Mouse (Mus musculus): Measurements from ENCODE around the gene Arnt. TPM values are rescaled to one million over a fixed set of nuclear protein-coding genes. Genes with fewer than 3 reads are reported as not detected.
A peak's percentile ranks its signal among the peaks of the same experiment; 100 is the strongest.

Gene Arnt
- polyA plus RNA-seq, 1 experiment: 38.1 TPM

DNA sequence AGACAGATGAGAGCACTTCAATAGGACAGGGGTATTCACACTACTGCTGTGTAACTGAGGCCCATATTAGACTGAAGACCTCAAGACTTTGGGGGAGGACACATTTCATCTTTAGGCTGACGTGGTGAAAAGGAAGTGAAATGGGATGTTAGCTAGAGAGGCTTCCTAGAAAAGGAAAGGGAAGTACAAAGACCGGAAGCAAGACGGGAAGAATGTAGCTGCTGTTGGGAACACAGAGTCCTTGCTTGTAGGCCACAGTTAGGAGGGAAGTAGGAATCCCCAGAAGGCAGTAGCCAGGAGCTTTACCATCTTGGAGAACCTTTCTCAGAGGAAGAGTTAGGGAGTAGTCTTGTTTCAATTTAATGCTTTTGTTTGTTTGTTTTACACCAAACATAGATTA lies 23.6 kb downstream of the Arnt start:
- TF ChIP-seq CTCF (IDR thresholded peaks at IDR 0.05; ENCODE audit: insufficient read depth, low read length): no peak
- no peak for TF ChIP-seq POLR2A (IDR thresholded peaks at IDR 0.05; ENCODE audit: borderline replicate concordance, extremely low read depth, low read depth, low read length)
- WGBS: 32% methylated on average over 3 of the region's 3 CpGs
- Histone ChIP-seq H3K4me3 (replicated peaks; ENCODE audit: extremely low read depth, low read depth, low read length) (no peak overlapping the region), H3K4me1 (ENCODE audit: control insufficient read depth, insufficient read depth, low read length) (peaks cover 7% of the 10 kb centered on the region)
- DNase-seq: no peak

DNA sequence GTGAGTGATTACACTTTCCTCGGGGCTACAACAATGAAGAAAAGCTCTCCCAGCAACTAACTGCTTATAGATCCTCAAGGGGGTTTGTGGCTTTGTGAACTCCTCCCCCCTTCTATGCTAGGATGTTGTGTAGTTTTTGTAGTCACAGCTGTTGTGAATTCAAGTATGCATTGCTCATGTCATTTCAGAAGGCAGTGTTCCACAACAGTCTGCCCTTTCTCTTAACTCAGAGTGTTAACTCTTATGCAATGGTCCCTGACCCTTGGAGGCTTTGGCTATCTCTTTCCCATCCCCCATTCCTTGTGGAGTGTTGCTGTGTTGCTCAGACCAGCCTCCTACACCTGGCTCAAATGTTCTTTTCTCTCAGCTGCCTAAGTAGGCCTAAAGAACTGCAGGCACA lies 25.2 kb downstream of the Arnt start:
- 46% methylated on average over 1 of the region's 1 CpGs for WGBS
- Histone ChIP-seq H3K4me3 (replicated peaks; ENCODE audit: extremely low read depth, low read depth, low read length) (no peak overlapping the region), H3K4me1 (ENCODE audit: control insufficient read depth, insufficient read depth, low read length) (peaks cover 7% of the 10 kb centered on the region)
- no peak for TF ChIP-seq POLR2A (IDR thresholded peaks at IDR 0.05; ENCODE audit: borderline replicate concordance, extremely low read depth, low read depth, low read length)
- no peak for TF ChIP-seq CTCF (IDR thresholded peaks at IDR 0.05; ENCODE audit: insufficient read depth, low read length)
- DNase-seq: no peak

DNA sequence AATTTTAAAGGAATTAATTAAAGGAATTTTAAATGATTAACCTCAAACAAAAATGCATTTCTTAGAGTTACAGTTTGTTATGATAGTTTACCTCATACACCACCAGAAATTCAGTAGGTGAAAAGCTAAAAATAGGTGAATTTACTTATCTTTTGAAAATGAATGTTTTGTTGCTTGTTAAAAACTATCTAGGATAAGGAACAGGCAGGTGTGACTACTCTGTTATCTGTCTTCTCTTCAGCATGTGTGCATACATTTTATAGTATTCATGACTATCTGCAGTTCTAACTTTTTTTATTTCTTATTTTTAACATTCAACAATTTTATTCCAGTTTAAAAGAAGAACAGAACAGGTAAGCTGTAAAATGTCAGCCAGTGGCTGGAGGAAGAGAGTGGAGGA lies 29.7 kb downstream of the Arnt start:
- TF ChIP-seq POLR2A (IDR thresholded peaks at IDR 0.05; ENCODE audit: borderline replicate concordance, extremely low read depth, low read depth, low read length): no peak
- no peak for TF ChIP-seq CTCF (IDR thresholded peaks at IDR 0.05; ENCODE audit: insufficient read depth, low read length)

DNA sequence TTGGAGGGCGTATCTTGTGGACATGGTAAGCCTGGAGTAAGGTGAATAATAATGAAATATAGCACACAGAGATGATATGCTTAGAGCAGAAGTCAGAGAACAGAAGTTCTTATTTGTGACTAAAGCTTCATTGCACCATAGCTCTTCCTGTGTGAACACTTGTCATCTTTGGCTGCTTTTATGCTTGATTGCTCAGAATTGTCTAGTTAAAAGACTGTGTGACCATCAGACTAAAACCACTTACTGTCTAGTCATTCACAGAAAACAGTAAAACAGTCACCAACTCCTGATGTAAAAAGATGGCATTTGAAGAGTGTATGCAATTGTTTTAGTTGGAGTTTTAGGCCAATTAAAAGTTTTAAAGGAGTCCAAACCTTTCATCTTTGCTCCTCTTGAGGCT lies 44.8 kb downstream of the Arnt start:
- H3K4me3 ChIP-seq (replicated peaks; ENCODE audit: extremely low read depth, low read depth, low read length): no peak overlapping the region
- H3K4me1 ChIP-seq (ENCODE audit: control insufficient read depth, insufficient read depth, low read length): no peaks in the 10 kb centered on the region
- no peak for TF ChIP-seq CTCF (IDR thresholded peaks at IDR 0.05; ENCODE audit: insufficient read depth, low read length)
- TF ChIP-seq POLR2A (IDR thresholded peaks at IDR 0.05; ENCODE audit: borderline replicate concordance, extremely low read depth, low read depth, low read length): no peak
- 94% methylated on average over 1 of the region's 1 CpGs for WGBS
- DNase-seq: no peak

More for the DNA sequence above, 29.7 kb downstream of the Arnt start:
- Histone ChIP-seq H3K4me1 (ENCODE audit: control insufficient read depth, insufficient read depth, low read length) (no peaks in the 10 kb centered on the region), H3K4me3 (replicated peaks; ENCODE audit: extremely low read depth, low read depth, low read length) (no peak overlapping the region)
- DNase-seq: no peak

DNA sequence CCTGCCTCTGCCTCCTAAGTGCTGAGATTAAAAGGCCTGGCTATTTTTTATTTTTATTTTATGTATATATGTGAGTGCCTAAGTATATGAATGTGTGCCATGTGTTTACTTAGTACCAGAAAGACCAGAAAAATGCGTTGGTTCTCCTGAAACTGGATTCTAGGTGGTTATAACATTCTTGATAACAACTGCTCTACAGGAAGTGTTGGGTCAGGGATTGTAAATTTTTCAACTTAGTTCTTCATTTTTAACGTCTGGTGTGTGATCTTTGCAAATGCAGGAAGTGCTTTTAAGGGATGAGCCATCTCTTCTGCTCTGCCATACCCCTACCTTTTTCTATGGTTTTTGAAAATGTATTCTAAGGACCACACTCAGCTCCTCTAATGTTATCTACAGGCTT lies 52.2 kb downstream of the Arnt start:
- no peak for TF ChIP-seq CTCF (IDR thresholded peaks at IDR 0.05; ENCODE audit: insufficient read depth, low read length)
- TF ChIP-seq POLR2A (IDR thresholded peaks at IDR 0.05; ENCODE audit: borderline replicate concordance, extremely low read depth, low read depth, low read length): no peak
- no peak overlapping the region for H3K4me3 ChIP-seq (replicated peaks; ENCODE audit: extremely low read depth, low read depth, low read length)
- H3K4me1 ChIP-seq (ENCODE audit: control insufficient read depth, insufficient read depth, low read length): no peaks in the 10 kb centered on the region
- DNase-seq: no peak
- WGBS: 63% methylated on average over 2 of the region's 2 CpGs

DNA sequence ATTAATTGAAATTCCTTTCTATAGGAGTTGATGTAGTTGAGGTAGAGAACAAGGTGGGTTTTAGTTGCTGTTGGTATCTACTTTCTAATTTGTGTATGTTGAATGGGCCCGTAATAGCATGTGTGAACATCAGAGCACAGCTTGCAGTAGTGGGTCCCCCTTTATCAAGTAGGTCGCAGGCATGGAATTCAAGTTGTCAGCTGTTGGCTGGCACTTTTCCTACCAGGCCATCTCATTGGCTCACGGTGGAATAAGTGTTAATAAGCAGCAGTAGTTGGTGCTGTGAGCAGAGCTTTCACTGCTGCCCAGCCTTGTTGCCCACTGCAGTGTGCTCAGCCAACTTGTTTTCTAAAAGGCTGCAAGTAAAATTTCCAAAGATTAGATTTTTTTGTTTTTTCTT lies 54.5 kb downstream of the Arnt start:
- no peak for TF ChIP-seq CTCF (IDR thresholded peaks at IDR 0.05; ENCODE audit: insufficient read depth, low read length)
- TF ChIP-seq POLR2A (IDR thresholded peaks at IDR 0.05; ENCODE audit: borderline replicate concordance, extremely low read depth, low read depth, low read length): no peak
- Histone ChIP-seq H3K4me1 (ENCODE audit: control insufficient read depth, insufficient read depth, low read length) (no peaks in the 10 kb centered on the region), H3K4me3 (replicated peaks; ENCODE audit: extremely low read depth, low read depth, low read length) (no peak overlapping the region)
- no peak for DNase-seq
- WGBS: 74% methylated on average over 3 of the region's 3 CpGs

DNA sequence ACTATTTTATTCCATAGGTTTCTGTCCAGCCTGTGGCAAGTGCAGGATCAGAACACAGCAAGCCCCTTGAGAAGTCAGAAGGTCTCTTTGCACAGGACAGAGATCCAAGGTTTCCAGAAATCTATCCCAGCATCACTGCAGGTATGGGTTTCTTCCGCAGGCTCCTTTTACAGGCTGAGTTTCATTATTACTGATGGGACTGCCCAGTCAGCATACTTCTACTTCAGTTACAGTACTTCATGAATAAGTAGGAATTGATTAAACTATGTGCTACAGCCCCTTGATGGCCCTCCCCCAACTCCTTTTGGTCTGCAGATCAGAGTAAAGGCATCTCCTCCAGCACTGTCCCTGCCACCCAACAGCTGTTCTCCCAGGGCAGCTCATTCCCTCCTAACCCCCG lies 56.0 kb downstream of the Arnt start:
- DNase-seq: no peak
- 96% methylated on average over 2 of the region's 2 CpGs for WGBS
- H3K4me1 ChIP-seq (ENCODE audit: control insufficient read depth, insufficient read depth, low read length): no peaks in the 10 kb centered on the region
- no peak for TF ChIP-seq CTCF (IDR thresholded peaks at IDR 0.05; ENCODE audit: insufficient read depth, low read length)
- TF ChIP-seq POLR2A (IDR thresholded peaks at IDR 0.05; ENCODE audit: borderline replicate concordance, extremely low read depth, low read depth, low read length): no peak
- no peak overlapping the region for H3K4me3 ChIP-seq (replicated peaks; ENCODE audit: extremely low read depth, low read depth, low read length)

DNA sequence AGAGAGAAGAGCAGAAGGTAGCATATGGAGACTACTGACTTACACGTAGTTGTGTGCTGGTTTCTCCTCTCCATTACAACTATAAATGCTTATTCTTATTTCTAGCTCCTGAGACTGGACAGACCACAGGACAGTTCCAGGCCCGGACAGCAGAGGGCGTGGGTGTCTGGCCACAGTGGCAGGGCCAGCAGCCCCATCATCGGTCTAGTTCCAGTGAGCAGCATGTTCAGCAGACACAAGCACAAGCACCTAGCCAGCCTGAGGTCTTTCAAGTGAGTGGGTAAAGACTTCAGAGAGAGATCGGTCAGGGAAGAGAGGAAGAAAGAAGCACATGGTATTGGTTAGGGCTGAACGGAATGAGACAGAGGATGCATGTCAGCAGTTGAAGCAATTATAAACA lies 60.2 kb downstream of the Arnt start:
- TF ChIP-seq POLR2A (IDR thresholded peaks at IDR 0.05; ENCODE audit: borderline replicate concordance, extremely low read depth, low read depth, low read length) (no peak), CTCF (IDR thresholded peaks at IDR 0.05; ENCODE audit: insufficient read depth, low read length) (peak; percentile 56)
- 59% methylated on average over 6 of the region's 6 CpGs for WGBS
- Histone ChIP-seq H3K4me1 (ENCODE audit: control insufficient read depth, insufficient read depth, low read length) (no peaks in the 10 kb centered on the region), H3K4me3 (replicated peaks; ENCODE audit: extremely low read depth, low read depth, low read length) (no peak overlapping the region)
- DNase-seq: peak; percentile 51

DNA sequence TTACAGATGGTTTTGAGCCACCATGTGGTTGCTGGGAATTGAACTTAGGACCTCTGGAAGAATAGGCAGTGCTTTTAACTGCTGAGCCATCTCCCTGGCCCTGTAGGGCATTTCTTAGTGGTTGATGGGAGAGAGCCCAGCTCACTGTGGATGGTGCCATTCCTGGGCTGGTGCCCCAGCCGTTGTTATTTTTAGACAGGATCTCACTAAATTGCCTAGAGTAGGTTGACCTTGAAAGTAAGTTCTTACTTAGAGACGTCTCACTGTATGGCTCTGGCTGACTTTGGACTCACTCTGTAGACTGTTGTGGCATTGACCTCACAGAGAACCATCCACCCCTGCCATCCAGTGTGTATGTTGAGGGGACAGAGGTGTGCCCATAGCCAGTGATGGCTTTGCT lies 64.0 kb downstream of the Arnt start:
- no peak for DNase-seq
- Histone ChIP-seq H3K4me3 (replicated peaks; ENCODE audit: extremely low read depth, low read depth, low read length) (no peak overlapping the region), H3K4me1 (ENCODE audit: control insufficient read depth, insufficient read depth, low read length) (no peaks in the 10 kb centered on the region)
- TF ChIP-seq CTCF (IDR thresholded peaks at IDR 0.05; ENCODE audit: insufficient read depth, low read length) (no peak), POLR2A (IDR thresholded peaks at IDR 0.05; ENCODE audit: borderline replicate concordance, extremely low read depth, low read depth, low read length) (no peak)
- WGBS: 50% methylated on average over 2 of the region's 2 CpGs

DNA sequence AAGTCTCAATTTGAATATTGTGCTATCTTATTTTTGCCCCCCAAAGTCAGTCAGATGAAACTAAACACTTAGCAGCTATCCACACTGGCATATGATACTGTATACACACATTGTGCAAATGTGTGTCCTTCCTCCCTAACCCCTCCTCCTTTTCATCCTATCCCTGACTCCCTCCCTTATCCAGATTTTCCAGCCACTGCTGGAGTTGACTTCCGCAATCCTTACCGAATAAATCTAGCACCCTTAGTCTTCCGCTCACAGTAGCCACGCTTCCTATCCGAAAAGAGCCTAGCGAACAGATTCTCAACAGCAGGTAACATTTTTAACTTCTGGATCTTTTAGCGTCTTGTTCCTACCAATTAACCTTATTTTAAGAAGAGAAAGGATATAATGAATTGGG lies 64.8 kb downstream of the Arnt start, which contains the start of gene Ctsk:
Ctsk (plus strand) TSS at position 233 of the 400 bp plus-strand sequence.
- DNase-seq: no peak
- TF ChIP-seq CTCF (IDR thresholded peaks at IDR 0.05; ENCODE audit: insufficient read depth, low read length) (no peak), POLR2A (IDR thresholded peaks at IDR 0.05; ENCODE audit: borderline replicate concordance, extremely low read depth, low read depth, low read length) (no peak)
- Histone ChIP-seq H3K4me3 (replicated peaks; ENCODE audit: extremely low read depth, low read depth, low read length) (no peak within 1 kb of the TSS), H3K4me1 (ENCODE audit: control insufficient read depth, insufficient read depth, low read length) (no peaks in the 10 kb centered on the region)
- WGBS: 73% methylated on average over 7 of the region's 7 CpGs
